Mouse (Mus musculus) cerebellum, adult 9-11 months (tissue): ENCODE data around the gene Fam129a.

Experiments used
- DNase-seq: peaks from one replicate; pipeline ENCODE4 v3.0.0; 2022

Fam129a gene

DNA sequence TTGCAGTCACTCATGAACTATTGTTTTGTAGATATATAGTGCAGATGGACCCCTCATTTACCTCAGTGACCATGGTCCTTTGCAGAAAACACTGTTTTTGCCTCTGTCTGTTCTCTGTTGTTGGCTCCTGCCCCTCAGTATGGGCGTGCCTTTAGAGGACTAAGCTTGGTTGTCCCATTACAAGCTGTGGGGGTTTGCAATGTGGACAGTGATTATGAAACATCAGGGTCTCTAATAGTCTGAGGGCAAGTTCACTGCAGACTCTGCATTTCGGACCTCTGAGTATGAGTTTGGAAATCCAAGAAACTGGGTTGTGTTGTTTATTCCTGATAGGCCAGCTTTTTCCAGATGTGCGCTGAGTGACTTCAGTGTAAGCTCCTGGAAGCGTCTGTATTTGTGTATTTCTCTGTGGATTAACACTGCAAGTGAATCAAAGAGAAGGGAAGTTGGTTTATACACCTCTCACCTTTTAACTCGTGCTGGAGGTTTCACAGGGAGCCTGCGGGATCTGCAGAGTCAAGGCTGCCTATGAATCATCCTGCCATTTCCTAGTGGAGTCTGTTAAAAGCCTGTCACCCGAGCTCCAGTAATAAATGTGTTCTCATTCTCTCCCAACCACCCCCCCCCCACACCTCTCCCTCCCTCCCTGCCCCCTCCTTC is 58.7 kb downstream of the Fam129a start:
- no peak for DNase-seq

DNA sequence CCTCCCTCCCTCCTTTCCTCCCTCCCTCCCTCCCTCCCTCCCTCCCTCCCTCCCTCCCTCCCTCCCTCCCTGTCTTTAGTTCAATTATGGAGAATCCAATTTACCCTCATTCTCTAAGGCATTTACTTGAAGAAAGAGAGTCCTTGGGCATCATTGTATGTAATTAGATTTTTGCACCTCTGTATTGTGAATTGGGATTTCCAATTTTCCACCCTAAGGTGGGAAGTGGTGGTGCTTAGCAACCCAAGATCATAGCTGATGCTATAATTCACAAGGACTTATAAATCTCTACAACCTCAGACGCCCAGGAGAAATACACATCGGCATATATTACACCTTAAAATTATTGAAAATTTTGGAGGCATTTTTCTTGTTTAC is 59.3 kb downstream of the Fam129a start:
- DNase-seq, result no peak

DNA sequence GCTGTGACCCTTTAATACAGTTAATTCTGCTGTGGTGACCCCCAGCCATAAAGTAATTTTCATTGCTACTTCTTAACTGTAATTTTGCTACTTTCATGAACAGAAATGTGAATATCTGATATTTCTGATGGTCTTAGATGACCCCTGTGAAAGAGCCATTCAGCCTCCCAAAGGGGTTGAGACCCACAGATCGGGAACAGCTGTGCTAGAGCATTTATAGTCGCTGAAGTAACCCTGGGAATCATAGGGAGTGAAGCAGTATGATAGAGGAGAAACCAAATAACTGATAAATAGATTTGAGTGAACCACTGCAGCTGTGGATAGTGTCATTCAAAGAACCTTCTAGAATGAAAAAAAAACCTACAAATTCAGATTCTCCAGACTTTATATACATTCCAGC is 60.1 kb downstream of the Fam129a start:
- DNase-seq, result no peak

DNA sequence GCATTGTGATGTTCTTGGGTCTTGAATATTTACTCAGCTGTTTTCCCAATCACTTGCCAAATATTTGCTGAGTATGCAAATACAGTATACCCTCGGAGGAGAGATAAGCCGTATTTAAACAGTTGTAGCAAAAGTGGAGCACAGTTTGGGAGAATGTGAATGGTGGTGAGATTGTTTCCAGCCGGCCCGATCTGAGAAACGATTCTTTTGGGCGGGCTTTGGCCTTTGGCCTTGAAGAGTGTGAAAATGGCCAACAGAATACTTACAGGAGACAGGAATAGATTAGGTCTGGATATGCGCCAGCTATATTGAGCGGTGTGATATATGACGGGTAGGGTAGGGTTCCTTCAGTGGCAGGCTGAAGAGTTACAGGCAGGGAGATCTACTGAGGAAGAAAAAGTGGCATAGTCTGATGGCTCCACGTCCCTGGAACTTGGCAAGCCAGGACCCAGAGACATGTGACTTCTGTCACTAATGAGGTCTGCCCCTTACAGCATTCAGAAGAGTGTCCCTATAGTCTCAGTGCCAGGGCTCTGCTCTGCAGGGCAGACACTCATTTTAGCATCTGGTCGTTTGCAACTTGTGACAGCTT is 60.8 kb downstream of the Fam129a start:
- DNase-seq, result no peak

DNA sequence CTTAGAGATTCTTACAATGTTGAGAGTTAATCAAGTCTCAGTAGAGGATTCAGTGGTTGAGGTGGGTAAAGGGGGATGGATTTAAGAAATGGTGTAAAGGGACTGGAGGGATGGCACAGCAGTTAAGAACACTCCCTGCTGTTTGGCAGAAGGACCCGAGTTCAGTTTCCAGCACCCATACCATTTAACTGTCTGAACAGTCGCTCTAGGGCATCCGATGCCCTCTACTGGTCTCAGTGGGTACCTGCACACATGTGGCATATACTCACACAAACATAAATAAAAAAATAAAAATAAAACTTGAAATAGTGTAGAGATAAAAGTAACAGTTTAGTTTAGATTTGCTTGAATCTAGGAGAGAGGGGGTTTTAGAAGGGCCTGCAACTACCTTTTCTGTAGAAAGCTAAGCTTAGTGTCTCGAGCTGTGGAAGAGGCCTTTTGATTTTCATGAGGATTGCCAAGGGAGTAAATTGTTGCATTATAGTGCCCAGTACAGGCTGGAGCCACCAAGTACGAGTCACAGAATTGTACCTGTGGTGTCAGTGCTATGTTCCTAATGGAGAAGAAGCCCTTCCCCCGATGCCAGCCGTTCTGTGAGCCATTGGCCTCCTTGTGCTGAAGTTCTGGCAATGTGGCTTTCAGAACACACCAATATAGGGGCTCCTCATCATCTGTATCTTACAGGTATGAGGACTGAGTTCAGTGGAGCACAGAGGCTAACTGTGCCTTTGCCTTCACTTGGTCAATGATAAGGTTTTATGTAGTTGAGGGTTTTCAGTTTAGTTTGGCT is 61.8 kb downstream of the Fam129a start:
- no peak for DNase-seq

DNA sequence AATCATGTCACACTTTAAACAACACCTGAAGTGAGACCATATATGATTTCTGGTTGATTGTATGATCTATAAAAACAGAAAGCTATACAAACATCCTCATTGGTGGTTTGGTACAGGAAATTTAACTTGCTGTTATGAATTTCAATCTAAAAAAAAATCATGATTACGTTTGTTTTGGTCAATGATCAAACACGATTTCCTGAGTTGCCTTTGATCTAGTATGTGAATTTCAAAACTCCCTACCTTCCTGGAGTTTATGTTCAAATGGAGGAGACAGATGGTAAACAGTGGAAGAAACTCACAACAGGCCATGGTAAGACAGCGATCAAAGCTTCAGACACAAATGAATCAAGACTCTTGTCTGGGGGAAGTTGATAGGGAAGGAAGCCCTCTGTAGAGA is 65.7 kb downstream of the Fam129a start:
- DNase-seq, result no peak

DNA sequence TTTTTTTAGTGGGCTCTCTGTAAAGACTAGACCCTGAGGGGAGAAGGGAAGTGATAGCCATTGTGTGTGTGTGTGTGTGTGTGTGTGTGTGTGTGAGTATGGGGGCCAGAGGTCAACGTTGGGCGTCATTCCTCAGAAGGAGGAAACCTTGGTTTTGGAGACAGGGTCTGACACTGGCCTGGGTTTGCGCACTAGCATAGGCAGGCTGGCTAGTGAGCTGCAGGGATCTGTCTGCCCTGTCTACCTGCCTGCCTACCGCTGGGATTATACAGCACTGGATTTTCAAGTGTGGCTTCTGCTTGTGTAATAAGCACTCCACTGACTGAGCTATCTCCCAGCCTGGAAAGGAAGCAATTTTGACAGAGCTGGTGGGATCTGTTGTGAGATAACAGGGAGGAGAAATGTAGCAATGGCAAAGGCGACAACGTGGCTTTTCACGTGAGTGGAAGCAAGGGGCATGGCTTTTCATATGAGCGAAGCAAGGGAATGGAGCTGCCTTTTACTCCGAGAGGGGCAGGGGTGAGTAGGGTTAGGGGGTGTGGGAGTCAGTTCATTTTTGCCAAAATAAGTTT is 66.5 kb downstream of the Fam129a start:
- DNase-seq, result no peak

DNA sequence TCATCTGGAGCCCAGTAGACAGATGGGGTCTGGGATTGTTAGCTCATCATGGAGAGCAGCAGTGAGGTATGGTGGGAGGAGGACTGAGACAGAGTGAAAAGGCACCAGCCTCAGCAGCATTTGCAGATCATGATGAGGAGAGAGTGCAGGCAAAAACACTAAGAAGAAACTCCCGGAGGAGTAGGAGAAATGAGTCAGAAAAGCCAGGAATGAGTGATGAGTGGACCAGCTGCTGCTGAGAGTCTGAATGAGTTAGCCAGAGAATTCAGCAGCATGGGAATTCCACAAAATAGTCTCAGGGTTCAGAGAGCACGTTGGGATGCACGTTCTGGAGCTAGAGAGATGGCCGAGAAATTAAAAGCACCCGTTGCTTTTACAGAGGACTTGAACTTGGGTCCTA is 67.4 kb downstream of the Fam129a start:
- no peak for DNase-seq

DNA sequence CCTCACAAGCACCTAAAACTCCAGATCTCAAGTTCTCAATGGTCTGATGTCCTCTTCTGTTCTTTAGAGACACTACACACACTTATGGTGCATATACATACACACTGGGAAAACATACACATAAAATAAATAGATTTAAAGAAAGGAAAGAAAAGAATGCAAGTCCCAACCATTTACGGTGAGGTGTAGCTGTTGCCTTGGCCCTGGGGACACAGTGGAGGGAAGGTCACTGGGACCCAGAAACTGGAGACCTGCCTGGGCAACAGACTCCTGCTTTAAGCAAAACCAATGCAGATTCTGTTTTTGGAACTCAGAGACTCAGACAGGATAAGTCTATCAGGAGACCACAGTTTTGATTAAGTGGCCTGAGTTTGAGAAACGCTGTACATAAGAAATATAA is 67.8 kb downstream of the Fam129a start:
- DNase-seq, result no peak

DNA sequence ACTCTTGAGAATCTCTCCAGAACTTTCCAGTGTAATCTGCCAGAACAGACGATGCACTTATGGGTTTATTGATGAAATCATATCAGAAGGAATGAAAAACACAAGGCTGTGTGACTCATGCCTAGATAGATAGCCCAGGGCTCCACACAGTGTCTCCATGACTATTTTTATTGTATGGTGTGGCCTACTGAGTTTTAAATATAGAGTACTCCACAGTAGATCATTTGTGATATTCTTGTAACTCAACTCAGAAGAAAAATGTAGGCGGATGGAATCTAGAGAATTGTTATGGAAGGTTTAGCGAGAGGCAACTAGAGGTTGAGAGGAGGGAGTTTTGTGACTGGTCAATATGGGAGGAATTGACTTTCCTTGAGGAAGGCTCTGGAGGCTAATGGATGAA is 75.4 kb downstream of the Fam129a start:
- no peak for DNase-seq

DNA sequence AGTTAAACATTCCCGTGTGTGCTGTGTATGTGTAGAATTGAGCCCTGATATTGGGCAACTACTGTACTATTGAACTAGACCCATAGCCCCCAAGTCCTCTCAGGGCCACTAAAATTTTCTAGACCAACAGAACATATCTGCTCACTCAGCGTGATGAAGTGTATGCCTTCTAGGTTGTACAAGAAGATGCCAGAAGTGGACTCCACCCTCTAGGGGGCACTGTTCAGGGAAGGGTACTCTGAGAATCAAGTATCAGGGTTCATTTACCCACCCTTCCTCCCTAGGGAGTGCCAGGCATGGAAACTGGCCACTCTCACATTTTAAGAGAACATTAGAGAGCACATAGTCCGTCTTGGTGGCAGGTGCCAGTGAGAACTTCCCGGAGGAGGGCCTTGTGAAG is 77.1 kb downstream of the Fam129a start:
- DNase-seq, result no peak

DNA sequence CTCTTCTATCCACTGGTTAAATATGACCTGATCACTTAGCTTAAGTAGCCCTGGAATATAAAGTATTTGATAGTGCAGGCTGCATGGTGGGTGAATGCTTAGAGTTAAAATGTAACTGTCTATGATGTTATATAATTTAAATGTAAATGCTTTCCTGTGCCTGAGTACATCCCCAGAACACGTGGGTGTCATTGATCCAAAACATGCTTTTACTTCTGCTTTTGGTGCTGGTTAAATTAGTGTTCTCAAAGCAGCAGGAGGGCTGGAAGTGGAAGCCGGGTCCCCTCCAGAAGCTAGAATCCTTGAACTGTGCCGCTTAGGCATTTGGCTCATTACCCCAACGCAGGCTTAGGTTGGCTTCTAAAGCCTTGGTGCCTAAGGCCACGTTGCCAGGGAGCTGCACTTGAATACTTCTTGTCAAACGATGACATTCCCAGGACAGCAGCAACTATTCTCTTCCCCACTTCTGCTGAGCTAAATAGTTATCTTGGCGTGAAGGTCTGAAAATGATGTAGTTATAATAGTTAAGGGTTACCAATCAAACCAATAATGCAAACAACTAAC is 86.1 kb downstream of the Fam129a start:
- DNase-seq, result no peak

DNA sequence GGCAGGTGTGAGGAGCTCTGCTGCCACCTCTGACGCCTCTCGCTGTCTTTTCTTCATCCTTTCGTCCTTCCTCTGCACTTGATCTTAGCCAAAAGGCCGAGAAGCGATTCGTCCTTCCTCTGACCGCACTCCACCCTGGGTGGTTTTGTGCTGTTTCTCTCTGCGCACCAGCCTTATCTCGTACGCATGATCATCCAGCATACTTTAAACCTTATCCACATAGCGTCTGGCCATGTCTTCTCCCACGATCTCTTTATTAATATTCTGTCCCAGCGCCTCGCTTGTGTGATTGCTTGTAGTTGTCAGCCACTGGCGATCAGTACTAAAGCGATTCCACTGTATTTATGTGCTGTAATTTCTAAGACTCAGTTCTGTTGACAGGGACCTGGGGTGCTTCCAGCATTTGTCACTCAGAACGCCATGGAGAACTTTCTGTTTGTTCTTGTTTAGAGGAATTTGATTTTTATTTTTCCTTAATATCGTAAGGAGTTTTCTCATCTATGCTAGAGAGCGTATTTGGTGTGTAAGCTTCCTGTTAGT is 87.4 kb downstream of the Fam129a start:
- no peak for DNase-seq

DNA sequence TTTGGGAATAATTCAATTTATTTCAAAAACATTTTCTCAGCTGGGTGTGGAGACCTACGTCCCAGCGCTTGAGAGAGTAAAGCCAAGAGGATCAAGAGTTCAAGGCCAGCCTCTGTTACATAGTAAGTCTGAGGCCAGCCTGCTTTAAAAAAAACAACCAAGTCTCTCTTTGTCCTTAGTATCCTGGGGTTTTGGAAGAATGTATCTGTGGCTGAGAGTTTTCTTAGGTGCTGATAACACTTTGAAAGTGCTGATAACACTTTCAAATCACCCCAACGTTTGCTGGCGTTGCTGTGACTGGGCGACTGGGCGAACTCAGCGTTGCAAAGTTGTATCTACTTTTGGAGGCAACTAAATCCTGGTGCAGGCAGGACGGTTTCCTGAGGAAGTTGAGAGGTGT is 88.7 kb downstream of the Fam129a start:
- DNase-seq, result no peak

DNA sequence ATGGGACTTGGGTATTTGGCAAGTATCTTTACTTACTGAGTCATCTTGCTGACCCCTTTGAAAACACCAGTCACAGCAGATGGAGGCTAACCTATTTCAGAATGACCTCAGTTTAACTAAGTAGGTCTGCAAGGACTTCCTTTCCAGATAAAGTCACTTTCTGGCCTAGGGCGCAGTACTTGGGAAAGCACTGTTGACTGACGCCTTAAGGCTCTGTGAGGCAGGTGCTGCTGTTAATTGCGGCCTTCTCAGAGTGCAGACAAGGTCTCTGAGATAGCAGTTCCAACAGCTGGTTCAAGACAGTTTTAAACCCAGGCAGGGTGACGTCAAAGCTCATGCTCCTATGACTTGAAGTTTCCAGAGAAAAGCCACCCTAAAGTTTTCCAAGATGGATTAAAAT is 89.3 kb downstream of the Fam129a start:
- DNase-seq, result no peak

DNA sequence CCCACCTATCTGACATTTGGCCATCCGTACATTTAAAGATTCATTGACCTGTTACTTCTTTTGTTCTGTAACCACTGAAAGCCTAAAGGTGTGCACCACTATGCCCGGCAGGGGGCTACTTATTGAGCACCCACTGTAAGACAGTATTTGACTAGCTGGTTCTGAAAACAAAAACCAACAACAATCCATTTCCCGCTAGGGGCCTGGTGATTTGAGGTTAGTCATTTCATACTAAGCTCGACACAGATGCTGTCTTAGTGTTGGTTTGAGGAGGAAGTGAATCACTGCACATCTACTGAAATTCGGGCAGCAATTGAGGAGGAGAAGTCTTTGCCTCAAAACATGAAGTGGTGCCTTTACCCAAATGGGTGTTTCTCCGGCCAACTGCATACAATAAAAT is 89.9 kb downstream of the Fam129a start:
- DNase-seq, result no peak

DNA sequence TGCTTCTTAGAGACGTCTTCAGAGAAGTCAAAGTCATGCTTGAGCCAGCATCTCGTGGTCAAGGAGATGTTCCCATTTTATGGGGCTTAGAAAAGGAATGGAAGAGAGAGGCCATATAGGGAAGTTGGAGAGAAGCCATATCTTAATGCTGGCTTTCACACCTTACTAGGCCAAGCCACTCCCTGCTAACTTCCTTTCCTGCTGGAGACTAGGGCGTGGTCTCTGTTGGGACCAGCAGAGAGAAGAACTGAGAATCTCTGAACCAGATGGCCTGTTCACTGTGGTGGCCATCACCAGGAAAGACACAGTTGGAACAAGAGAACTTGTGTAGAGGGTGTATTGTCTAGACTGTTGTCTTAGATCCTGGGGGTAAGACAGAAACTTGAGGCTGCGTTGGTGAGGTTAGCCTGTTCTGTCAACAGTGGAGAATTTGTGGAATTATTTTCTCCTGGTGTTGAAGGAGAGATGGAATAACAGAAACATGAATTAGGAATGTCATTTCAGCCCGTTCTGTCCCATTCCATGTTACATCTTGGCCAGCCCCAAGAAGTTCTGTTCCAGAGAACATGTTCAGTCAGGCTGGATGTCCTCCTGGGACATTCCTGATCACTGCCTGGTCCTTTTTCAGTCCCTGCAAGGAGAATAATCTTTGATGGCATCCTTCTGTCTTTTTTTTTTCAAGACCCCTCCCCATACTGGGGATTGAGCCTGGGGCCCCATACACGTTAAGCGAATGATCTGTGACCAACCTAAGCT is 90.9 kb downstream of the Fam129a start:
- DNase-seq, result no peak

DNA sequence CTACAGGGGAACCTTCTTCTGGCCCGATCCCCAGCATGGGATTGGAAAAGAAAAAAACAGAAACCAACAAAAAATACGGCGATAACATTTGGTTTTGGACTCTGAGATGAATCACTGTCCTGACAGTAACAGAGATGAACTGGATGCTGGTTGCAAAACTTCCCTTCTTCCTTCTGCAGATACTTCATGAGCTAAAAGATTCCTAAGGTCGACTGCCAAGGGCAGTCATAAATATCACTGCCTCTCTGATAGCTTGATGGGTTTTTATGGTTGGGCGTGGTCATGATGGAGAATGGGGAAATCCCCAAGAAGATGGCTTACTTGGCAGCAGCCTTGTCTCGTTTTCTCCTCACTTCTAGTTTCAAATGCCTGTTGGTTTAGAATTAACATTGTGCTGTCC is 92.0 kb downstream of the Fam129a start:
- DNase-seq, result no peak

DNA sequence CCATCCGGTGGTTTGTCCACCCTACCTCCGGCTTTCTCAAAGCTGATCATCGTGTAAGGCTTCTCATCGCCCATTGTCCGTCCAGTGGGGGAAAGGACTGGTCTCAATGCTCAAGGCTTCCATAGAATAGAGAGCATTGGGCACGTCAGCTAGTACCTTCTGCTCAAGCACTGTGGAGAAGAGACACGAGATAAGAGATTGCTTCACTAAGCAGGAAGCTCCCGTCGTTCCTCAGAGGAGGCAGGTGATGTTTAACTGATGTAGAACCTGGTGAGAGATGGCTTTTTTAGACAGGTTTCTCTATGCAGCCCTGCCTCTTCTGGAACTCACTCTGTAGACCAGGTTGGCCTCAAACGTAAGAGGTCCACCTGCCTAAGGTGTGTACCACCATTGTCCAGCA is 93.4 kb downstream of the Fam129a start:
- no peak for DNase-seq

DNA sequence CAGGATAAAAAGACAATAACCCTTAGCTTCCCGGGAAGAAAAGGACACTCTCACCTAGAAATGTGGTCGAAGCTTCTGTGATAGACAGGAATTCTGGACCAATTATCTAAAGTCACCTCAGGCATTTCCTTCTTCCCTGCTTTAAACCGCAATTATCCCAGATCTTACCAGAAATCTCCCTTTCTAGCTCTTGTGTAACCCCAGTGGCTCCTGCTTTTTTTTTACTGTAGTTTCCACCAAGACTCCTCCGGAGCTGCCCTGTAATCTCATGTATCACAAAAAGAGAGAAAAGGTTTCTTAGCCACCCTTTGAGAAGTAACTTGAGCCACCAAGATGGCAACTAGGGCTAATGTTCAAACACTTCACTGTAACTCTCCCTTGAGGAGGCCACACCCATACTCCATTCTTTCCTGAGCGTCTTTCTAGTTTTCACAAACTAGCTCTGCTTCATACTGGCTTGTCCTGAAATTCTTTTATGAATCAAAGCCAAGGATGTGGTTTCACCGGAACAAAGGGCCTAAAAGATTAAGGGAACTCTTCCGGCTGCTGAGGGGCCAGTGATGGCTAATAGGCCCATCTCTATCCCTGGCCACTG is 93.9 kb downstream of the Fam129a start:
- no peak for DNase-seq

DNA sequence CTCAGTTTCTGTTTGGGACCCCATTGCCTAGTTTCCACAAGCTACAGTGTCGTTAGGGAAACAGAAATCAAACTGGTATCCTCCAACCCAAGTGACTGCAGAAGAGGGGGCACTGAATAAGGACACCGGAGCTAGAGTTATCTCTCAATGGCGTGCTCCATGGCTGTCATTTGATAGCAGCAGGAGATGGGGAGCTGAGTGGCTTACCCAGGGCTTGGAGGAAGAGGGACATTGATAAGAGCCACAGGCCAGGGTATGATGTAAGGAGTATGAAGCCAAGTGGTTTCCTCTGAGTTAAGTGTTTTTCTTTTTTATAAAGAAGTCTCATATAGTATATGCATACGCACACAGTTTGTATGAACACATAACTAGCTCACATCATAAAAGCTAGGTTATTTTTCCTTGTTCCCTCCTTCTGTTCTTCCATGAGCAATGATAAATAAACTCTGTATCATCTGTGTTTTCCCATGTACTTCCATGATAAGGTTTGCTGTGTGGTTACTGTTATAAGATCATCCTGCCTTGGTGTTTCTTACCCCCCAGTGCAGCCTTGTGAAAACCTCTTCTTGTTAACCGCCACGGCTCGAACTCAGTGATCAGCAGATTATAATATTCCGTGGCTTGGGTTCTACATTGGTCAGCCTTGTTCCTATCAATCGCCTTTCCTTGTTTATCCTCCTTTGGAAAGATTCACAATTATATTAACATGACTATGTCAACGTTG is 96.5 kb downstream of the Fam129a start:
- no peak for DNase-seq
